Mouse (Mus musculus): Measurements from ENCODE around the gene Ddah1. TPM values are rescaled to one million over a fixed set of nuclear protein-coding genes. Genes with fewer than 3 reads are reported as not detected.

Ddah1 gene
- polyA plus RNA-seq, 1 experiment = 87.5 TPM

DNA sequence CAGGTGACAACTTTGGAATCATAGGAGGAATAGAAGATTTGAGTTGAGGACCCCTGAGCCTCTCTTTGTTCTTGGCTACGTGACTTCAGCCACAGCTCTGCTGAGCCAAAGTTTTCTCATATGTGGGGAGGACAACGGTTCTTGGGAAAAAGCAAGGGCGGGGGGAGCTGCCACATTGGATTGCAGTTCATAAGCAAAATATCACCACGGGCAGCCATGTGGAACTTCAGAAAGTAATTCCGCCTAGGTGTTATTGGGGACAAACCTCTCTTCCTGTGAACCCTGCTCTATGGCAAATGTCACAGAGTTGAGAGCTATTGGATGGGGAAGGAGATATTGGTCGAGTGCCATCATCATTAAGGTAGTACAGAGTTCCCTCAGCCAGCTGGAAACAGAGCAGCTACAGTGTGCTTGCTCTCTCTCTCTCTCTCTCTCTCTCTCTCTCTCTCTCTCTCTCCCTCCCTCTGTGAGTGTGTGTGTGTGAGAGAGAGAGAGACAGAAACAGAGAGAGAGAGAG, 20.0 kb downstream of the Ddah1 start:
- Histone ChIP-seq H3K27ac (ENCODE audit: insufficient read depth, low read length) (no peak overlapping the region), H3K4me3 (ENCODE audit: insufficient read depth, low read length) (no peak overlapping the region)
- TF ChIP-seq POLR2A (IDR thresholded peaks at IDR 0.05; ENCODE audit: extremely low read depth, insufficient read depth, low read length) (no peak), CTCF (IDR thresholded peaks at IDR 0.05; ENCODE audit: extremely low read depth, insufficient read depth, low read length) (no peak)

DNA sequence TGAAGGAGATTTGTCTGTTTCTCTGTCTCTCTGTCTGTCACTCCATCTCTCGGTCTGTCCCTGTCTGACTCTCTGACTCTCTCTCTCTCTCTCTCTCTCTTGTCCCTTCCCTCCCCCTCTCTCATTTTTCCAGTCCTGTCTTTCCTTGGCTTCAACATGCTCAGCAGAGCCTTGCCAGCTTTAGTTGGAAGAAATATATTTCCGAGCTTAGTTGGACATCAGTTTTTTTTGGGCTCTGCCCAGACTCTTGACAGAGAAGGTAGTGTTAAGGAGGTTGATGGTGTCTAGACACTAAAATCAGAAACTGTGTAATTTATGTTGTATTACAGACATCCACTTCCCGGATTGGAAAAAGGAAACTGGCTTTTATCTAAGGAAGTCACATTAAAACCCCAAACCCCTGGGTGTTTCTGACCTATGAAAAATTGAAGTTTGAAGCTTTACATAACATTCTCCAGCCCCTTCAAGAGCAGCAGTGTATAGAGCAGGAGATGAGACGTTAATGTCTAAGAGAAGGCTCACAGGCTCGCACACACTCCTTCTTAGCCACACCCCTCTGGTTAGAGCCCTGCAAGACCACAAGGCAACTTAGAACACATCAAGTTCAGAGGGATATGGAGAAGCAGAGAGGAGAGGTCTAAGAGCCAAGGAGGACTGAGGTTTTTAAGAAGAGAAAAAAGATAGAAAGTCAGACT, 21.0 kb downstream of the Ddah1 start:
- Histone ChIP-seq H3K27ac (ENCODE audit: insufficient read depth, low read length) (no peak overlapping the region), H3K4me3 (ENCODE audit: insufficient read depth, low read length) (no peak overlapping the region), H3K4me1 (ENCODE audit: control insufficient read depth, insufficient read depth, low read length) (peaks cover 4% of the 10 kb centered on the region; the same call in 1 of the 2 replicates)
- TF ChIP-seq CTCF (IDR thresholded peaks at IDR 0.05; ENCODE audit: extremely low read depth, insufficient read depth, low read length) = no peak
- no peak for TF ChIP-seq POLR2A (IDR thresholded peaks at IDR 0.05; ENCODE audit: extremely low read depth, insufficient read depth, low read length)

More for the DNA sequence above, 20.0 kb downstream of the Ddah1 start:
- peaks cover 4% of the 10 kb centered on the region; the same call in 1 of the 2 replicates for H3K4me1 ChIP-seq (ENCODE audit: control insufficient read depth, insufficient read depth, low read length)

GRCm38 (mm10) chr3:145780784-145781442, 22.4 kb downstream of the Ddah1 start:
- H3K4me3 ChIP-seq (ENCODE audit: insufficient read depth, low read length) = no peak overlapping the region
- TF ChIP-seq POLR2A (IDR thresholded peaks at IDR 0.05; ENCODE audit: extremely low read depth, insufficient read depth, low read length) = no peak
- no peak for TF ChIP-seq CTCF (IDR thresholded peaks at IDR 0.05; ENCODE audit: extremely low read depth, insufficient read depth, low read length)
- peaks cover 4% of the 10 kb centered on the region; the same call in 1 of the 2 replicates for H3K4me1 ChIP-seq (ENCODE audit: control insufficient read depth, insufficient read depth, low read length)
- H3K27ac ChIP-seq (ENCODE audit: insufficient read depth, low read length) = no peak overlapping the region

DNA sequence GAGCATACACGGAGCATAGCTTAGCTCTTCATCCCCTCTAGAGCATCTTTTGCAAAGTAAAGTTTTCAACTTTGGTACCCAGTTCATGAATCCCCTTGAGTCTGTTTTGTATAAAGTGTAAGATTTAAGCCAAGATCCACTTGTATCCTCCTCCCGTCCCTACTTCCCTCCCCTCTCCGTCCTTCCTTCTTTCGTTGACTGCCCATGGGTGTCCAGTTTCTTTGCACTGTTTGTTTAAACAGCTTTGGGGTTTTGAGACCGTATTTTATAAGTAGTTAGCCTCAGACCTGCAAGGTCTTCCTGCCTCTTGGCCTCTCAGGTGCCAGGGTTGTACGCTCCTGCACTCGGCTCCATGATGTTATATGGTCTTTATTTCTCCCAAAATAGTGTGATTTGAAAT, 26.8 kb downstream of the Ddah1 start:
- no peaks in the 10 kb centered on the region for H3K4me1 ChIP-seq (ENCODE audit: control insufficient read depth, insufficient read depth, low read length)
- no peak for TF ChIP-seq CTCF (IDR thresholded peaks at IDR 0.05; ENCODE audit: extremely low read depth, insufficient read depth, low read length)
- TF ChIP-seq POLR2A (IDR thresholded peaks at IDR 0.05; ENCODE audit: extremely low read depth, insufficient read depth, low read length) = no peak
- H3K4me3 ChIP-seq (ENCODE audit: insufficient read depth, low read length) = no peak overlapping the region
- H3K27ac ChIP-seq (ENCODE audit: insufficient read depth, low read length) = no peak overlapping the region

- Histone ChIP-seq H3K4me3 (ENCODE audit: insufficient read depth, low read length) (no peak overlapping the region), H3K4me1 (ENCODE audit: control insufficient read depth, insufficient read depth, low read length) (no peaks in the 10 kb centered on the region), H3K27ac (ENCODE audit: insufficient read depth, low read length) (no peak overlapping the region)
- TF ChIP-seq POLR2A (IDR thresholded peaks at IDR 0.05; ENCODE audit: extremely low read depth, insufficient read depth, low read length) (no peak), CTCF (IDR thresholded peaks at IDR 0.05; ENCODE audit: extremely low read depth, insufficient read depth, low read length) (no peak)
Measured at GRCm38 (mm10) chr3:145787303-145787702, 28.8 kb downstream of the Ddah1 start.

- Histone ChIP-seq H3K4me1 (ENCODE audit: control insufficient read depth, insufficient read depth, low read length) (no peaks in the 10 kb centered on the region), H3K4me3 (ENCODE audit: insufficient read depth, low read length) (no peak overlapping the region), H3K27ac (ENCODE audit: insufficient read depth, low read length) (no peak overlapping the region)
- TF ChIP-seq POLR2A (IDR thresholded peaks at IDR 0.05; ENCODE audit: extremely low read depth, insufficient read depth, low read length) (no peak), CTCF (IDR thresholded peaks at IDR 0.05; ENCODE audit: extremely low read depth, insufficient read depth, low read length) (no peak)
Measured at GRCm38 (mm10) chr3:145789114-145789513, 30.6 kb downstream of the Ddah1 start.

DNA sequence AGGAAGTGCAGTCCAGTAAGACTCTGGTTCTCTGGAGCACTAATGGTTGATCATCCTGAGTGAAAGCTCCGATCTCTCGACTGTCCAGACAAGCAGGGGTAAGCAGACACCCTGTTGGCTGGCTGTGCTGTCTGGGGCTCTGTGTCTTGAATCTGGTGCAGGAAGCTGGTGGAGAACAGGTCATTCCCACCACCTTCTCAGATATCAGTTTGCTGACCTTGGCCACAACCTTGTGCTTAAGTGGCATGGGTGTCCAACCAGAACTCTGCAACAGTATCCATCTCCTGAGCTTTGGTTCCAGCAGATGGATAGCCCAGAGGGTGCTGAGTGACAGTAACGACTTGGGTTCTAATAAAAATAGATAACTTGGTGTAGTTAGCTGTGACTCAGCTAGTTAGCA, 31.8 kb downstream of the Ddah1 start:
- H3K4me1 ChIP-seq (ENCODE audit: control insufficient read depth, insufficient read depth, low read length) = no peaks in the 10 kb centered on the region
- no peak overlapping the region for H3K4me3 ChIP-seq (ENCODE audit: insufficient read depth, low read length)
- no peak overlapping the region for H3K27ac ChIP-seq (ENCODE audit: insufficient read depth, low read length)
- TF ChIP-seq POLR2A (IDR thresholded peaks at IDR 0.05; ENCODE audit: extremely low read depth, insufficient read depth, low read length) = no peak
- TF ChIP-seq CTCF (IDR thresholded peaks at IDR 0.05; ENCODE audit: extremely low read depth, insufficient read depth, low read length) = no peak

- no peak overlapping the region for H3K27ac ChIP-seq (ENCODE audit: insufficient read depth, low read length)
- TF ChIP-seq CTCF (IDR thresholded peaks at IDR 0.05; ENCODE audit: extremely low read depth, insufficient read depth, low read length) (no peak), POLR2A (IDR thresholded peaks at IDR 0.05; ENCODE audit: extremely low read depth, insufficient read depth, low read length) (no peak)
- H3K4me3 ChIP-seq (ENCODE audit: insufficient read depth, low read length) = no peak overlapping the region
- no peaks in the 10 kb centered on the region for H3K4me1 ChIP-seq (ENCODE audit: control insufficient read depth, insufficient read depth, low read length)
Measured at GRCm38 (mm10) chr3:145790709-145791108, 32.2 kb downstream of the Ddah1 start.

DNA sequence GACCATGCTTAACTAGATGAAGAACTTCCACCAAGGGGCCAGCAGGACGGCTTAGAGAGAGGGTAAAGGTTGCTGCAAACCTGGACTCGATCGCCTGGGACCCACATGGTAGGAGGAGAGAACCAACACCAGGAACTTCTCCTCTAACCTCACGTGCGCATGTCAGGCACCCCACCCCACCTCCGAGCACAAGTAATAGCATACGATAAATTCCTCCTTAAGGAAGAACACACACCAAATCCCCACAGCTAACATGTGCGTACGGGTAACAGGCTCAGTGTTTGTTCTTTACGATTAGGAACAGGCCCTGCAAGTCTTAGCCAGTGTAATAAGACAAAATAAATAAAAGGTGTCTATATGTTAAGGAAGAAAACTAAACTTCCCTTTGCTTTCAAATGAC, 35.9 kb downstream of the Ddah1 start:
- no peak for TF ChIP-seq CTCF (IDR thresholded peaks at IDR 0.05; ENCODE audit: extremely low read depth, insufficient read depth, low read length)
- TF ChIP-seq POLR2A (IDR thresholded peaks at IDR 0.05; ENCODE audit: extremely low read depth, insufficient read depth, low read length) = no peak
- no peak overlapping the region for H3K4me3 ChIP-seq (ENCODE audit: insufficient read depth, low read length)
- no peaks in the 10 kb centered on the region for H3K4me1 ChIP-seq (ENCODE audit: control insufficient read depth, insufficient read depth, low read length)
- no peak overlapping the region for H3K27ac ChIP-seq (ENCODE audit: insufficient read depth, low read length)

- TF ChIP-seq POLR2A (IDR thresholded peaks at IDR 0.05; ENCODE audit: extremely low read depth, insufficient read depth, low read length) (no peak), CTCF (IDR thresholded peaks at IDR 0.05; ENCODE audit: extremely low read depth, insufficient read depth, low read length) (no peak)
- Histone ChIP-seq H3K27ac (ENCODE audit: insufficient read depth, low read length) (no peak overlapping the region), H3K4me3 (ENCODE audit: insufficient read depth, low read length) (no peak overlapping the region), H3K4me1 (ENCODE audit: control insufficient read depth, insufficient read depth, low read length) (no peaks in the 10 kb centered on the region)
Measured at GRCm38 (mm10) chr3:145795896-145796295, 37.4 kb downstream of the Ddah1 start.
